Mouse (Mus musculus): ENCODE measurements at regions not wholly inside any gene's neighbourhood (a gene's known extent, or its start where the extent isn't known, plus 50 kb on each side); places are given as distances from the start of the nearest gene placed in this dataset.

DNA sequence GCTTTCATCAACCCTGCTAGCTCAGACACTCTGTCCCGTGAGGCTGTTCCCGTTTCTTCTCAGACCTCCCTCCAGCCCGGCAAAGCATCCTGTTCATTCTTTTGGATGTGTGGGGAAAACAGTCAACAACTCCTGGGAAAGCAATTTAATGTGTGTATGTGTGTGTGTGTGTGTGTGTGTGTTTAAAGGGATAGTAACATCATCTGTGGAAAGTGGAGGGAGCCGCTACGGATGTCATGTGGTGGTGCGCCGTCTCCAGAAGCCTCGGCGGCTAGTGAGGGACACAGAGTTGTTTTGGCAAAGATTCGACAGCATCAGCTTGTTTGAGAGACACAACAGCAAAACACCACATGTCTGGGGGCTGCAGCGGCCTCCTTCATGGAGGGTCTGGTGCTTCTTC, 200.2 kb downstream of the Gadd45g start:
- TF ChIP-seq CTCF (IDR thresholded peaks at IDR 0.05; ENCODE audit: low read depth, low read length) (no peak), POLR2A (IDR thresholded peaks at IDR 0.05; ENCODE audit: borderline replicate concordance, low read depth, low read length) (no peak)
